Mouse (Mus musculus): ENCODE measurements around the gene Etl4. TPM values are rescaled to one million over a fixed set of nuclear protein-coding genes. Genes with fewer than 3 reads are reported as not detected.

Gene Etl4
- polyA plus RNA-seq, 2 experiments = 38.3 to 44.9 TPM

- no peak for TF ChIP-seq POLR2A (IDR thresholded peaks at IDR 0.05; ENCODE audit: borderline replicate concordance, extremely low read depth, insufficient read depth, insufficient read length)
These were observed 56.9 kb downstream of the Etl4 start for GRCm38 (mm10) chr2:19966445-19966844.

GRCm38 (mm10) chr2:20037671-20038070, 128.1 kb downstream of the Etl4 start:
- Histone ChIP-seq H3K4me2 (replicated peaks; ENCODE audit: low read depth, low read length, severe bottlenecking) (no peak overlapping the region), H3K9me3 (ENCODE audit: control insufficient read depth, low read length) (no peaks in the 10 kb centered on the region), H3K4me1 (ENCODE audit: control insufficient read depth, insufficient read depth, low read length) (no peaks in the 10 kb centered on the region), H3K4me3 (replicated peaks; ENCODE audit: low read length) (no peak overlapping the region), H3K36me3 (ENCODE audit: control insufficient read depth, insufficient read depth, low read length) (no peaks in the 10 kb centered on the region), H3K27me3 (ENCODE audit: control insufficient read depth, insufficient read depth, low read length) (no peaks in the 10 kb centered on the region), H3K9ac (ENCODE audit: low read depth, low read length, severe bottlenecking) (no peak overlapping the region), H3K27ac (replicated peaks; ENCODE audit: low read depth, low read length) (no peak overlapping the region)
- TF ChIP-seq POLR2A (IDR thresholded peaks at IDR 0.05; ENCODE audit: borderline replicate concordance, extremely low read depth, insufficient read depth, insufficient read length) = no peak
- ATAC-seq (ENCODE audit: low FRiP score, low read depth) = no peak
- WGBS = 79% methylated on average over 4 of the region's 4 CpGs
- no peak for DNase-seq (ENCODE audit: low spot score)

More at GRCm38 (mm10) chr2:19966445-19966844, 56.9 kb downstream of the Etl4 start:
- H3K36me3 ChIP-seq (ENCODE audit: control insufficient read depth, insufficient read depth, low read length) = no peaks in the 10 kb centered on the region
- no peak overlapping the region for H3K27ac ChIP-seq (replicated peaks; ENCODE audit: low read depth, low read length)
- no peak overlapping the region for H3K4me2 ChIP-seq (replicated peaks; ENCODE audit: low read depth, low read length, severe bottlenecking)
- H3K9me3 ChIP-seq (ENCODE audit: control insufficient read depth, low read length) = no peaks in the 10 kb centered on the region
- H3K9ac ChIP-seq (ENCODE audit: low read depth, low read length, severe bottlenecking) = no peak overlapping the region
- H3K4me3 ChIP-seq (replicated peaks; ENCODE audit: low read length) = no peak overlapping the region
- ATAC-seq (ENCODE audit: low FRiP score, low read depth) = no peak
- no peaks in the 10 kb centered on the region for H3K27me3 ChIP-seq (ENCODE audit: control insufficient read depth, insufficient read depth, low read length)
- no peaks in the 10 kb centered on the region for H3K4me1 ChIP-seq (ENCODE audit: control insufficient read depth, insufficient read depth, low read length)
- no peak for DNase-seq (ENCODE audit: low spot score)
- WGBS = 60% methylated on average over 7 of the region's 7 CpGs

- Histone ChIP-seq H3K36me3 (ENCODE audit: control insufficient read depth, insufficient read depth, low read length) (no peaks in the 10 kb centered on the region), H3K9ac (ENCODE audit: low read depth, low read length, severe bottlenecking) (no peak overlapping the region), H3K4me3 (replicated peaks; ENCODE audit: low read length) (no peak overlapping the region), H3K4me2 (replicated peaks; ENCODE audit: low read depth, low read length, severe bottlenecking) (no peak overlapping the region), H3K9me3 (ENCODE audit: control insufficient read depth, low read length) (no peaks in the 10 kb centered on the region), H3K27ac (replicated peaks; ENCODE audit: low read depth, low read length) (no peak overlapping the region), H3K27me3 (ENCODE audit: control insufficient read depth, insufficient read depth, low read length) (no peaks in the 10 kb centered on the region), H3K4me1 (ENCODE audit: control insufficient read depth, insufficient read depth, low read length) (no peaks in the 10 kb centered on the region)
- ATAC-seq (ENCODE audit: low FRiP score, low read depth) (no peak), DNase-seq (ENCODE audit: low spot score) (no peak)
- 72% methylated on average over 9 of the region's 9 CpGs for WGBS
- TF ChIP-seq POLR2A (IDR thresholded peaks at IDR 0.05; ENCODE audit: borderline replicate concordance, extremely low read depth, insufficient read depth, insufficient read length) = no peak
These were observed 162.8 kb downstream of the Etl4 start for GRCm38 (mm10) chr2:20072377-20072776.

DNA sequence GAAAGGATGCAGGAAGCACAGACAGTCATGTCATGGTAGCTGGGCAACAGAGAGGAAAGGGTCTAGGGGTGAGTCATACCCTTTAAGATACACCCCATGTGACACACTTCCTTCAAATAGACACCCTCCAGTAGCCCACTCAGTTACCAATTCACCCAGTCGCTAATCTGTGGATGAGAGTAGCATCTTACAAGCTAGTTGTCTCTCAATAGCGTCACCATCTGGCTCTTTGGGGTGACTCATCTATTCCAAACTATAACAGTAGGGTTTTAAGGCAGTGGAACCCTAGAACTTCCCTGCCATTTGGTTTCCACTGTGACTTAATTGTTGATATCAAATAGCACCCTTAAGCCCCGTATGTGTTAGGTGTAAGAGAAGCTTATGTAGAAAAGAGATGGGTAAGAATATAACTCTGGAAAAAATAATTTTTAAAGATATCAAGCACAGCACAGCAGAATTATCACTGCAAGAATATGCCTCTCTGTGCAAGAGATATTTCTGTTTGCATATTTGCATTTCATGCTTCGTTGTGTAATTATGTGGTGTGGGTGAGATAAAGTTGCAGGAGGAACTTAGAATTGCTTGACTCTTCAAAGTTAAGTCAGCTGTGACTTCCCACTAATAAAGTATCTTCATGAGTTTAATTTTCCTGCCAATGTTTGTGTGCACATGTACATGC, 166.7 kb downstream of the Etl4 start:
- Histone ChIP-seq H3K9ac (ENCODE audit: low read depth, low read length, severe bottlenecking) (no peak overlapping the region), H3K4me1 (ENCODE audit: control insufficient read depth, insufficient read depth, low read length) (no peaks in the 10 kb centered on the region), H3K27me3 (ENCODE audit: control insufficient read depth, insufficient read depth, low read length) (no peaks in the 10 kb centered on the region), H3K4me3 (replicated peaks; ENCODE audit: low read length) (no peak overlapping the region), H3K4me2 (replicated peaks; ENCODE audit: low read depth, low read length, severe bottlenecking) (no peak overlapping the region), H3K9me3 (ENCODE audit: control insufficient read depth, low read length) (no peaks in the 10 kb centered on the region), H3K36me3 (ENCODE audit: control insufficient read depth, insufficient read depth, low read length) (no peaks in the 10 kb centered on the region), H3K27ac (replicated peaks; ENCODE audit: low read depth, low read length) (no peak overlapping the region)
- 79% methylated on average over 4 of the region's 4 CpGs for WGBS
- DNase-seq (ENCODE audit: low spot score) = no peak
- no peak for TF ChIP-seq POLR2A (IDR thresholded peaks at IDR 0.05; ENCODE audit: borderline replicate concordance, extremely low read depth, insufficient read depth, insufficient read length)
- ATAC-seq (ENCODE audit: low FRiP score, low read depth) = no peak

GRCm38 (mm10) chr2:20084781-20085180, 175.2 kb downstream of the Etl4 start:
- Histone ChIP-seq H3K27ac (replicated peaks; ENCODE audit: low read depth, low read length) (no peak overlapping the region), H3K4me1 (ENCODE audit: control insufficient read depth, insufficient read depth, low read length) (no peaks in the 10 kb centered on the region), H3K4me3 (replicated peaks; ENCODE audit: low read length) (no peak overlapping the region), H3K27me3 (ENCODE audit: control insufficient read depth, insufficient read depth, low read length) (no peaks in the 10 kb centered on the region), H3K4me2 (replicated peaks; ENCODE audit: low read depth, low read length, severe bottlenecking) (no peak overlapping the region), H3K9ac (ENCODE audit: low read depth, low read length, severe bottlenecking) (no peak overlapping the region), H3K36me3 (ENCODE audit: control insufficient read depth, insufficient read depth, low read length) (no peaks in the 10 kb centered on the region), H3K9me3 (ENCODE audit: control insufficient read depth, low read length) (no peaks in the 10 kb centered on the region)
- 77% methylated on average over 4 of the region's 4 CpGs for WGBS
- DNase-seq (ENCODE audit: low spot score) = no peak
- ATAC-seq (ENCODE audit: low FRiP score, low read depth) = no peak
- TF ChIP-seq POLR2A (IDR thresholded peaks at IDR 0.05; ENCODE audit: borderline replicate concordance, extremely low read depth, insufficient read depth, insufficient read length) = no peak

All from limb, embryonic 14.5 days (tissue).